Mouse (Mus musculus): ENCODE results near the gene Zfp831. TPM values are rescaled to one million over a fixed set of nuclear protein-coding genes. Genes with fewer than 3 reads are reported as not detected.

Gene Zfp831
- total RNA-seq, 2 experiments from 2014 or later: 16.8 to 20.6 TPM

DNA sequence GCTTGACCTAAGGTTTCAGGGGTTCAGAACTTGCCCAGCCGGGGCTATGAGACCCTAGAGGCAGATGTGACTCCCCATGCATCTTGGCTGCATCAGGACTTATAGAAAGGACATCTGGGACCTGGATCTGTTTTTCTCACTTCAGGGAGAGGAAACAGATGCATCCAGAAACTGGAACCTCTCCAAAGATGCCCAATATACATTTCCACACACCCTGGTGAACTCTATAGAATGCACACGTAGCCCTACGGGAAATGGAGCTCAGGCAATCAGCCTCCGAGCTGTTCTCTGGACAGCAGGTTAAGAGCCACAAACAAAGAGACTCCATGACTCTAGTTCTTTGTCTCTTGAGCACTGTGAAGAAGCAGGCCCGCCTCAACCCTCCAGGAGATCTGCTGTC is 37.0 kb upstream of the Zfp831 start:
- Histone ChIP-seq H3K27ac (no peak overlapping the region), H3K4me3 (no peak overlapping the region)
- no peak for DNase-seq (ENCODE audit: extremely low spot score in 1 of 2, low spot score in 2 of 2)
- intact Hi-C loops (cut with DNase I): no loop called here
- TF ChIP-seq CTCF (IDR thresholded peaks at IDR 0.05): no peak

- DNase-seq (ENCODE audit: extremely low spot score in 1 of 2, low spot score in 2 of 2): no peak
- no peak for TF ChIP-seq CTCF (IDR thresholded peaks at IDR 0.05)
- Histone ChIP-seq H3K27ac (no peak overlapping the region), H3K4me3 (no peak overlapping the region)
- intact Hi-C loops (cut with DNase I): no loop called here
These were observed 33.4 kb upstream of the Zfp831 start for GRCm38 (mm10) chr2:174609892-174610291.

DNA sequence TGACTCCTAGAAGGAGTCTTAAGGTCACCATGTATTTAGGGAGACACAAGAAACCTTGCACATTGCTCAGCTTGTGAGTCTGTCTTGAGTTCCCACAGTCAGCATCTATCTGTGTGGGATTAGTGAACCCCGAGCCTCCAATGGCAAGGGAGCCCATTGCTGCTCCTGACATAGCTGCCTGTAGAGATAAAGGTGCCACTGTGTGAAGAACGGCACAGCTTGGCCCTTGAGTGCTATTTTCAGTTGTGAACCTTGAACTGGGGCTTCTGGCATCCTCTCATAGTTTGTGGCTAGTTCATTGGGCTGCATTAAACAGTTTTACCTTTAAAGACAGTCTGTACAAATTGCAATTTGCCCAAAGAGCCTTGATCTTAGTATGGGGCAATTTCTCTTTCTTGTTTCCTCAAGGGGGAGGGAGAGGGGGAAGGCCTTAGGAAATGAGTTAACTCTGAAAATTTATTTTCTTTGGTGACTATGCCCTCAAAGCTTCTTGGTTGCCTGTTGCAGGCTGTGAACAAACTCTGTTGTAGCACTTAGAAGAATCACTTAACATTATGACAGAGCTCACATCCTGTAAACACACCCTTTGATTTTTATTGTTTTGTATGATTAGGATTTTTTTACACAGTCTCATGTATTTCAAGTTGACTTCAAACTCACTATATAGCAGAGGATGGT is 30.8 kb upstream of the Zfp831 start:
- TF ChIP-seq CTCF (IDR thresholded peaks at IDR 0.05): no peak
- intact Hi-C loops (cut with DNase I): no loop called here
- no peak overlapping the region for H3K27ac ChIP-seq
- no peak for DNase-seq (ENCODE audit: extremely low spot score in 1 of 2, low spot score in 2 of 2)
- no peak overlapping the region for H3K4me3 ChIP-seq

- TF ChIP-seq CTCF (IDR thresholded peaks at IDR 0.05): no peak
- no peak overlapping the region for H3K27ac ChIP-seq
These were observed 30.1 kb upstream of the Zfp831 start for GRCm38 (mm10) chr2:174613221-174613620.

DNA sequence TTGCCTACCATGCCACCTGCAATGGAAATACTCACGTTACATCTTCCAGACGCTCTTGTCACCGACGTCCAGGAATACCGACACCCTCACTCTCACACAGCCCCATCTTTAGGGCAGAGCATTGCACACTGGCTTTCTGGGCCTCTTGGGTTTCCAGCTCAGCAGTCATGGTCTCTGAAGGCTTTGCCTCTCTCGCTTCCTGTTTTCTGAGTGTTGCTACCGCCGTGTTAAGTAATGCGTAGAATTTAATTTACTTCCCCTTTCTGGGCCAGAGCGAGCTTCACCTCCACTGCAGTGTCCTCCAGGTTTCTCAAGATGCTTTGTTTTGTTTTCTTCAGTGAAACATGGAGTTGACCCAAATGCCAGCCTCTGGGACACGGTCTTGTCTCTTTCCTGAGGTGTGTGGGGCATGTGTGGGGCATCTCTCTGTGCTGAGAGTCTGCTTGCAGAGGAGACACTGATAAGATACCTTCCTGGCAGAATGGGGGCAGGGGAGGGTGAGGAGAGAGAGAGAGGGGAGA is 29.4 kb upstream of the Zfp831 start:
- intact Hi-C loops (cut with DNase I): no loop called here
- no peak overlapping the region for H3K27ac ChIP-seq
- no peak for DNase-seq (ENCODE audit: extremely low spot score in 1 of 2, low spot score in 2 of 2)
- no peak for TF ChIP-seq CTCF (IDR thresholded peaks at IDR 0.05)
- H3K4me3 ChIP-seq: no peak overlapping the region

More at GRCm38 (mm10) chr2:174613221-174613620, 30.1 kb upstream of the Zfp831 start:
- no peak overlapping the region for H3K4me3 ChIP-seq
- DNase-seq (ENCODE audit: extremely low spot score in 1 of 2, low spot score in 2 of 2): no peak
- intact Hi-C loops (cut with DNase I): no loop called here

DNA sequence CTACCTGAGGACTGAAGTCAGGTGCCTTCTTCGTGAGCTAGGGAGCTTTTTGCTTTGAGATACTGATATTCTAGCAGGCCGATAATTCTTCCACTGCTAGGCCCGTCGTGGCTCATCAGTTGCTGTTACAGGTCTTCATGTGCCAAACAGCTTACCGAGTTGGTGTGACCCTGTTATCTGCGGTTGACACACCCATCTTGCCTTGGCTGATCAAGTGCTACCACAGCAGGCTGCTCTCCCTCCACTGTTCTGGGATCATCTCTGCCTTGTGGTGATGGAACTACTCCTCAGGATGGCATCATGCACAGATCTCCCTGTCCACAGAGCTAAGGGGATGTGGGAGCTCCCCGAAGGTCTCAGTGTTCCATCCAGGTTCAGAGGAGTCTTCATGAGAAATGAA is 21.5 kb upstream of the Zfp831 start:
- Histone ChIP-seq H3K4me3 (no peak overlapping the region), H3K27ac (no peak overlapping the region)
- no peak for TF ChIP-seq CTCF (IDR thresholded peaks at IDR 0.05)
- DNase-seq (ENCODE audit: extremely low spot score in 1 of 2, low spot score in 2 of 2): no peak
- intact Hi-C loops (cut with DNase I): no loop called here

DNA sequence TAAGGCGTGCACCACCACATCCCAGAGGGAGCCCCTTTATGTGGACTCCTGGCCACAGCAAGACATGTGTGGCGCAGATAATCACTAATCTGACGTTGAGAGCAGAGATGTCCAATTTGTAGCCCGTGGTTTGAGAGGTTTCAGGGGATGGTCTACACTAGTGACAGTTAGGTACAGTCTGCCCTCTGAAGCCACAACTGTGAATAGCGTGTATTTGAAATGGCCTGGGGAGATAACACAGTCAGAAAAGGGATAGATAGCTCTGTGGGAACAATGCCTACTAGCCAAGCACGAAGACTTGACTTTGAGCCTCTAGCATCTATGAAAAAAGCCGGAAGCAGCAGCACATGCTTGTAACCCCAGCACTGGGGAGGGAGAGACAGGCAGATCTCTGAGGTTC is 18.9 kb upstream of the Zfp831 start:
- TF ChIP-seq CTCF (IDR thresholded peaks at IDR 0.05): no peak
- DNase-seq (ENCODE audit: extremely low spot score in 1 of 2, low spot score in 2 of 2): no peak
- intact Hi-C loops (cut with DNase I): no loop called here

GRCm38 (mm10) chr2:174627021-174627420 is 16.3 kb upstream of the Zfp831 start:
- Histone ChIP-seq H3K27ac (no peak overlapping the region), H3K4me3 (no peak overlapping the region)
- intact Hi-C loops (cut with DNase I): no loop called here
- DNase-seq (ENCODE audit: extremely low spot score in 1 of 2, low spot score in 2 of 2): no peak
- no peak for TF ChIP-seq CTCF (IDR thresholded peaks at IDR 0.05)

More for the DNA sequence above, 18.9 kb upstream of the Zfp831 start:
- no peak overlapping the region for H3K27ac ChIP-seq
- H3K4me3 ChIP-seq: no peak overlapping the region

DNA sequence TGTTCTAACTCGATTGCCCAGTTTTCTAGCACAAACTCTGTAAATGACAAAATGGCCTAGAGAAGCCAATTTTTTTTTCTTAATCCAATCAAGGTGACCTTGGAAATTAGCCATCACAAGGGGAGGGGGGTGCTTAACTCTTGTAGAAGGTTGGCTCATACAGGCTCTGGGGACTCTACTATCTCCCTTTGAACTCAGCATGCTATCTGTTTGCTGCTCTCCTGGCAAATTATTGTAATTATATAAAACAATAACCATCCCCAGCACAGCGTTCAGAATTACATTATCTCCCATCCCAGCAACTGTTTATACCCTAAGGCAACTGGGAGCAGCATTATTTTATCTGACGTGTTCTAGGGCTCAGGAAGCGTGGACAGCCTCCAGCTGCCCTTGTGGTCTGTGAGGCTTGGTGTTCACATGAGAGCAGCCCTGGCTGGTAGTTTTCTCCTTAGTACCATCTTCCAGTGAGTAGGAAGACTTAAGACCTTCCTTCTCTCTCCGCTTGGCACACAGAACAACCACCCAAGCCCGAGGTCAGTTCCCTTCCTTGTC is 14.0 kb upstream of the Zfp831 start:
- TF ChIP-seq CTCF (IDR thresholded peaks at IDR 0.05): no peak
- intact Hi-C loops (cut with DNase I): no loop called here
- Histone ChIP-seq H3K27ac (no peak overlapping the region), H3K4me3 (no peak overlapping the region)
- no peak for DNase-seq (ENCODE audit: extremely low spot score in 1 of 2, low spot score in 2 of 2)

GRCm38 (mm10) chr2:174636750-174637149 is 6.6 kb upstream of the Zfp831 start:
- Histone ChIP-seq H3K4me3 (no peak overlapping the region), H3K27ac (no peak overlapping the region)
- DNase-seq (ENCODE audit: extremely low spot score in 1 of 2, low spot score in 2 of 2): no peak
- TF ChIP-seq CTCF (IDR thresholded peaks at IDR 0.05): no peak
- intact Hi-C loops (cut with DNase I): no loop called here

DNA sequence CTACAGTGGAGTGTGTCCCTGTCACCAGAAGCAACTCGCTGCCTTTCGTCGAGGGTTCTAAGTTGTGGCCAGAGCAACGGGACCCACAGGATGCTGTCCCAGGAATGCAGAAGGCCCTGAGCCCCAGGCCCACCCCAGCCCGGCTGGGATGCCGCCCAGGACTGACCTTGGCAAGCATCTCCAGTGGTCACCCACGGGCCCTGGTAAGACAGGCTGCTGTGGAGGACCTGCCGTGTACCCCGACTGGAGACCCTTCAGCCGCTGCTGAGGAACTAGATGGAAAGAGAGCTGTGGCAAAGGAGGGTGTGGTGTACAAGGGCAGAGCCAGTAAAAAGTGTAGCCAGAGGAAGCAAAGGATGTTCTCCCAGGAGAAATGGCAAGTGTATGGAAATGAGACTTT is 1.6 kb downstream of the Zfp831 start:
- H3K4me3 ChIP-seq: no peak overlapping the region
- TF ChIP-seq CTCF (IDR thresholded peaks at IDR 0.05): no peak
- no peak overlapping the region for H3K27ac ChIP-seq
- intact Hi-C loops (cut with DNase I): no loop called here
- DNase-seq (ENCODE audit: extremely low spot score in 1 of 2, low spot score in 2 of 2): no peak

DNA sequence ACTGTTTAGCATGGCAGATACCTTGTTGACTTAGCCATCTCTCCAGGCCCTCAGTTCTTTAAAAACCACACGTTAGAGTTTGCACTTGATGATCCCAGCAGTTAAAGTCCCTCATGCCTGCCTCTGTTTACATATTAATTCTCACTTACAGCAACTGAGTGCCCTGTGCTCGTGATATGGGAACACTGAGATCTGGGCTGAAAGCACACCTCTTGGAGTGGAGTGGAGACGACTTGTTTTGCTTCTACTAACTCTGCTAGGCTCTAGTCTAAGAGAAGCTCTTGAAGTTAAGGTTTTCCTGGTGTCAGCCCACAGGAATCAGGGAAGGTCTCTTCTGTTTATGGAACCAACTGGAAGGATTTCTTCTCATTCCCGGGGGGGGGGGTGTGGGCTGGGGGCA is 9.5 kb downstream of the Zfp831 start:
- Histone ChIP-seq H3K27ac (no peak overlapping the region), H3K4me3 (no peak overlapping the region)
- no peak for TF ChIP-seq CTCF (IDR thresholded peaks at IDR 0.05)
- intact Hi-C loops (cut with DNase I): no loop called here
- no peak for DNase-seq (ENCODE audit: extremely low spot score in 1 of 2, low spot score in 2 of 2)

DNA sequence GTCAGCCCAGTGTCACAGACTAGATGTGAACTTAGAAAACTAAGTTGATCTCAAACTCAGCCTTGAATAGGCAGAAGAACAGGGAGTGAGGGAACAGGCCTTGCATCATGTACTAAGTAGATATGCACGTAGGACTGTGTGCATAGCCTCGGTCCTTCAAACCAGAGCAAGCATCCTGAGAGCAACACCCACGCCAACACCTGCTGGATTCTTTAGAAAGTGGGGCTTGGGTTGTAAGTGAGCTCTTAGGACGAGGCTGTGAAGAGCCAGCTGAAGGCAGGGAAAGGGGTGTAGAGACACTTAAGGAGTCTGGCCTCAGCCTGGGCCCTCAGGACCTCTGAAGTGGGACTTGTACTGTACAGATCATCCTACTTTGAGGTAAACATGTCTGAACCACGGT is 12.0 kb downstream of the Zfp831 start:
- TF ChIP-seq CTCF (IDR thresholded peaks at IDR 0.05): no peak
- no peak for DNase-seq (ENCODE audit: extremely low spot score in 1 of 2, low spot score in 2 of 2)
- H3K4me3 ChIP-seq: no peak overlapping the region
- no peak overlapping the region for H3K27ac ChIP-seq
- intact Hi-C loops (cut with DNase I): loop anchor here (5.0 kb wide), 1 partner anchor 163 kb away; no protein-coding TSS in a partner anchor
